Mouse (Mus musculus) cerebellum, adult 2 months (tissue): Measurements from ENCODE around the gene Tmem259.

Experiments
- CTCF ChIP-seq: fragments of 200-500 bp; IDR thresholded peaks from 2 replicates; pipeline ENCODE4 v1.5.1; 2011; ENCODE audit warnings: low read depth, mild to moderate bottlenecking, control low read depth, low read length, moderate library complexity, borderline replicate concordance; ENCODE audit not compliant: insufficient read depth
- POLR2A ChIP-seq: fragments of 200-500 bp; IDR thresholded peaks from 2 replicates; pipeline ENCODE4 v1.6.1; 2011; ENCODE audit warnings: low read length, control low read depth, borderline replicate concordance; ENCODE audit not compliant: insufficient read depth

GRCm38 (mm10) chr10:79984195-79984816, at the start of gene Tmem259:
- TF ChIP-seq CTCF (peak; percentile 66; the same call in 1 of the 2 replicates), POLR2A (no peak)
